Mouse (Mus musculus): Measurements from ENCODE around the gene Skap2.

GRCm38 (mm10) chr6:52005963-52006648 is 6.2 kb downstream of the Skap2 start:
- TF ChIP-seq MAX (IDR thresholded peaks at IDR 0.05) (no peak), CTCF (IDR thresholded peaks at IDR 0.05; ENCODE audit: control insufficient read depth, insufficient read depth, insufficient read length) (no peak), CEBPB (IDR thresholded peaks at IDR 0.05; ENCODE audit: low read depth) (no peak), USF1 (IDR thresholded peaks at IDR 0.05; ENCODE audit: low read depth) (no peak)
